Mouse (Mus musculus) induced T-regulatory cell, adult 2 months (primary cell): ENCODE measurements at regions not wholly inside any gene's neighbourhood (a gene's known extent, or its start where the extent isn't known, plus 50 kb on each side); places are given as distances from the start of the nearest gene placed in this dataset.

ENCODE experiments used
- DNase-seq: peaks from one replicate; pipeline ENCODE4 v3.0.0-alpha.2; 2012; ENCODE audit warnings: low read depth

DNA sequence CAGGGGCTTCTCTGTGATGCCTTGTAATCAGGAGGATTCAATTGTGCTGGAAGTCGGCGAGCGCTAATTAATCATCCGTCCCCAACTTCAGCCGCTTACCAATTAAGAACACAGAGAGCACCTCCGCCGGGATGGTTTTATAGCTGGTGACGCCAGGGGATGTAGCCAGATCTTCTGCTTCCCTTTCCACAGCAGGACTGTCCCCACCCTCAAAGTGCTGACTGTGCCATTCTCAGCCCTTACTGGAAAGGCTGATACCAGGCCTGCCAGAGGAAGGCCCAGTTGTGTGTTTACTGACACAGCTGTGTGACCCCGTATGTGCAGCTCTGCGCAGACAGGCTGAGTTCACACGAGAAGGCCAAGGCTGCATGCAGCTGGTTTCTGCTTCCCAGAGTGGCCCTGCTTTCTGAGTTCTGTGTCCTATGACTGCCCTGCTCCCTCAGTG lies 59.9 kb upstream of the Bend4 start:
- no peak for DNase-seq

- DNase-seq, result peak; percentile 5
Observed at GRCm38 (mm10) chr5:67490709-67491108, 62.6 kb upstream of the Bend4 start.

DNA sequence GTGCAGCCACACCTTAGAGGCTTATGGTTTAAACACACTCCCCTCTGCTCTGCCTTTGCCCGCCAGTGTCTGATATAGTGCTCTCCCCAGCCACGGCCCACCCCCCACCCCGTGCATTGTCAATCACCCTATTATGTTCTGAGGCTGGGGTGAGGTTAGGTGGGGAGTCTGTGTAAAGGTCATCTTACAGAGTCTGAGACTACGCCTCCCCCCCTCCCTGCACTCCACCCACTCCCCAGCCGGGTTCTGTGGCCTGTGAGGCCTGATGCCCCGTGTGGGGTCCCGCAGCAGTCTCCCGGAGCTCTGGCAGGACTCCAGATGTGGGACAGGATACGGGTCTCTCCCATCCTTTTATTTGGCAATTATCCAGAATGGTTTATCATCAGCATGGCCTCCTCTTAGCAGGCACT lies 64.8 kb upstream of the Bend4 start:
- DNase-seq, result no peak

DNA sequence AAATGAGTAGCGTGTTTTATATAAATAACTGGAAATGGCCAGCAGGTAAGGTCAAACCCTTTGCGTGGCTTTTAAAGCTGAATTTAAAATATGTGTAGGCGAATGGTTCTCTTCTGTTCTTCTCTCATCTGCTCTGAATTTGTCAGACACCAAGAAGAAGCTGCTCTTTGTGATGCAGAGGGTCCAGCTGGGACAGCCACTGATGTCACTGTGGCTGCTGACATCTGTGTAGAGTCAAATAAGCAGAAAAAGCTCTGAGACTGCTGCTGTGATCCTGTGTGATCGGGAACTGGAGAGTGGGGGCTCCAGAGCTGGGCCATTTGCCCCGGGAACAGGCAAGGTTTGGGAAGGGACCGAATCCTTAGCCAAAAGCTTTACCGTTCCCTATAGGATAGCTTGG lies 68.6 kb upstream of the Bend4 start:
- DNase-seq, result no peak

DNA sequence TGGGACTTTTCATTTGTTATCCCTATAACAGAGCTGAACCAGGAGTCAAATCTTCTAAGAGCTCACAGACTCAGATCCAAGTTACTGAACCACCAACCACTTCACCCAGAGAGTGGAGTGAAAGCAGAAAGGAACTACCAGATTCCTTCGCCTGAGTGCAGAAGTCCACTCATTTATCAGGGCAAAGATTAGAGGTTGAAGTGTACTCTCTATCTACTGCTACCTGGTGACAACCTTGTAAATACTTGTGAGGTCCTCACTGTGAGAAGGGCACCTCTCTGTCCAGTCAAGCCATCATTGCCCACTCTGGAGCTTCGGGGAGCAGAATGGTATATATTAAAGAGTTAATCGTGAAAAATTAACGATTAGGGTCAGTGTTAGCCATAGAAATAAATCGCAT lies 87.4 kb upstream of the Shisa3 start:
- DNase-seq, result no peak

DNA sequence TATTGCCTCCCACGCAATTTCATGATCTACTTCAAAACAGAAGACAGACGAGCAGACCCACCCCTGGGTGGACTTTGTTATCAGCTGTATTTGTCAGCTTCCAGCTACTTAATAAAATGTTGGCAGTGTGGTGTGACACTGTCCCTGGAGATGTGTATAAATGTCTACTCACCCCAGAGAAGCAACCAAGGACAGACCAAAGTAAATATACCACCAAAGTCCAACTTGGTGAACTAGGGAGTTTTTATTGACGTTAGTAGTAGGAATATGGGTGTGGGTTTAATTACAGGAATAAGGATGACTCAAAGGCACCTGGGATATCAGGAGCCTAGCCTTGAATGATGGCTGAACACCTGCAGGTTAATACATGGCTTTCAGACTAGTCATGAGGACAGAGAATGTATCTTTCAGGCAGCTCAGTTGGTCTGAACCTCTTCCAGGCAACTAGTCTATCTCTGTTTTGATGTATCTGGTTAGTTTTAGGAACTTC lies 86.2 kb upstream of the Shisa3 start:
- DNase-seq, result no peak

DNA sequence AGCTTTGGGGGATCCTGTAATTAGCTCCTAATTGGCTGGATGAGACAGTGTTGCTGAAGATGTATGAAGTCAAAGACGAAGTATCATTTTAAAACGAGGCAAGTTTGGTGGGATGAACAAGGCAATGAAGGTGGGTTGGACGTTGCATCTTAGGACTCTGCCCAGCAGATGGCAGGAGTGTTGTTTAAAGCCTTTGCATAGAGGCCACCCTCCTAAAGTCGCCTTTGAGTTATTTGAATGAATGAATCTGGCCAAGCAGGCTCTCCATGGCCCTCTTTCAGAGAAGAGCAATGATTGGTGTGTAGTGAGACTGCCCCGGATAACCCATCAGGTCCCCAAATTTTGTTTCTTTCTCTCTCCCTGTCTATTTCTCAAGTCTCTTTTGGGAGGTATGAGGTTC lies 77.5 kb upstream of the Shisa3 start:
- no peak for DNase-seq

GRCm38 (mm10) chr5:67530957-67531356 lies 76.7 kb upstream of the Shisa3 start:
- DNase-seq, result peak; percentile 40

DNA sequence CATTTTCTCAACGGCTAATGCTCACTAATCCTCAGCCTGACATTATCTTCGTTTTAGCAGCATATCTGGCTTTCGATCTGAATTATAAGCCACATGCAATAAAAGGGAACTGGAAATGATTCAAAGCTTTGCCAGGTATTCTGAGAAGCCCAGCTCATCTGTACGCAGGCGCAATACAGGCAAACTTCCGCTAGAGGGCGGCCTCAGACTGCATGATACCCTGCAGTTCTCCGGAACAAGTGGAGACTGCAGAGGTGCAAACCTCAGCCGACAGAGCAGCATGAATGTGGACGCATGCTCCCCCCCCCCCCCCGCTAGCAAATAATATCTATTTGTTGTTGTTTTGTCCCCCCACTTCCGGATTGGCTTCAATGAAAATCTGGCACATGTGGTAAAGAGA lies 75.3 kb upstream of the Shisa3 start:
- DNase-seq, result peak; percentile 75

DNA sequence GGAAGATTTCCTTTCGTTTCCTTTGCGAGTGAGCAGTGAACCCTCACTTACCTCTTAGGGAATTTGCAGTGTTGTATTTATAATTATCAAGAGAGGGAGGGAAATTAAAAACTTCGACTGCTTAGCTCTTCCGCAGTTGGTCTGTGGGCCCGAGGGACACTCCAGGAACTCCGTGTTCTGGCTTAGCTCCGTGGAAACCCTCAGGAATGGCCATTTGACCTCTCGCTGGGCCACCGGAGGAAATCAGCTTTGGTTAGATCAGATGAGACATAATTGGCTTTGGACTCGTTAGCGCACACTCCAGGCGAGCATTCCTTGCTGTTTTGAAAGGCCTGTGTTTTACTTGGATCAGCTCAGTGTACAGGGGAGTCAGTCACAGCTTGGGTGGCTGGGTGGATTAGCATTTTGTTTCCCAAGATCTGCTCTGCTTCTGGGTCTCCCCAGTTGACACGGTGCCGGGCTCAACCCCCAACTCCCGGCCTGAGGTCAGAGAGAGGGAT lies 74.9 kb upstream of the Shisa3 start:
- DNase-seq, result no peak

DNA sequence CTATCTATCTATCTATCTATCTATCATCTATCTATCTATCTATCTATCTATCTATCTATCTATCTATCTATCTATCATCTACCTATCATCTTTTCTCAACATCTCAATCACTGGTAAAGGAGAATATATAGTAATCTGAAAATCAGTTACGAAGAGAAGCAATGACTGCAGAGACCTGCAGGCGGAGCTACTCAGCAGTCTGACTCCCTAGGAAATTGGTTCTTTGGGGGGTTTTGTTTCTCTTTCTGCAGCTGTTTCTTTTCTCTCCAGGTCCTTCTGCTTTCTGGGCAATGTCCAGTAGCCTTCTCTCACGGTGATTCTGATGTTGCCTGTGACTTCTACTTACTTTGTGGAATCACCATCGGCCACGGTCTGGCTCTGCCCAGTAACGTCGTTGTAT lies 73.6 kb upstream of the Shisa3 start:
- DNase-seq, result no peak

DNA sequence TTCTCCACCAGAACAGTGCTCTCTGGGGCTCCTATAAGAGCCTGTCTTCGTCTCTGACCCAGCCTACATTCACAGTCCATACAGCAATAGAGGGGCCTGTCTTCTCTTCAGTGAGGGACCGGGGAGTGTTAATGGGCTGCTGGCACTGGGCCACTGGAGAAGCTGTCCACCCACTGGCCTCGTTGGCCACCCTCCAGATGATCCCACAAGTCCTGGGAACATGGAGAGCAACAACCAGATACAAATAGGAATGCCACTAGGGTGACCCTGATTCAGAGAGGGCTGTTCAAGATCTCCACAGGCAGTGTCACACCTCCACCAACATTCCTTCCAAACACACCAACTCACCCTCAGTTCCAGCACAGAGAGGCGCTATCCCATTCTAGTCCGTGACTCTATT lies 69.7 kb upstream of the Shisa3 start:
- DNase-seq, result no peak

GRCm38 (mm10) chr5:67539591-67540238 lies 68.0 kb upstream of the Shisa3 start:
- no peak for DNase-seq

- no peak for DNase-seq
Observed at GRCm38 (mm10) chr5:67541867-67542266, 65.8 kb upstream of the Shisa3 start.

DNA sequence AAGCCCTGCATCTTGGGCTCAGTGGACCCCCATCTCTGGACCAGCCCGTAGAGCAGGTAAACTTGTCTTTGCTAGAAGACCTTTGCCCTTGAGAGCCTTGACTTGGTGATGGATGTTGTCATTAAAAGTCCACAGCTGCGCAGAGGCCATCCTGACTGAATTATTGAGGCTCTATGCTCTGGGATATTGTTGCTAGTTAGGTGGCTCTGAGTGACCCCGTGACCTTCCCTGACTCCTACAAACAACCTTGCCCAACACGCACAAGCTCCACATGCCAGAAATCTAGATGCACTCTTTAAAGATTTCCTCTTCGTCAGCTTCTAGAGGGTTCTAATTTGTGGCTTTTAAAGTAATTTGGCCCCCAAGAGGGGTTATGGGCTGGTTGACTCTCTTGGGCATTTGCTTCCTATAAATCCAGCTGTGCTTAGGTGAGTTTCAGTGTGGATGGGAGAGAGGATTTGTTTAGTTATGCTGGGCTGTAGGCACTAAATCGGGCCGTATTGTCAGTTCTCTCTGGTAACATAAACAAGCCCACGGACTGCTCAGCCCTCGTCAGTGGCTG lies 63.6 kb upstream of the Shisa3 start:
- no peak for DNase-seq

DNA sequence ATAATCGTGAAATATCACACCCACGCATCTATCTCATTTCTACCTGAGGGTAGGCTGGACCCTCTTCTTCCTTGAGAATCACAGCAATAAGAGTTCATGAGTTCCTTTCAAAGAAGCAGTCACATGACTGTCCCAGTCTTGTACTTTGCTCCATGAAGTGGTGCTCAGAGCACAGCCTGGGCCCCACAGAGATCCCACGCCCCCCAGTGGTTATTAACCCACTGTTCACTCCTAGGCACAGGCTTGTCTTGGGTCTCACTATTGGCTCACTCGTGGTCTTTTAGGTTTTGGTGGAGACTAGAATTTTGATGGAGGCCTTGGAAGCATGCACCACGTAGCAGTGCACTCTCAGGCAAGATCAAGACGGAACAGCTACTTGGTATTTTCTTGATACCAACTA lies 57.4 kb upstream of the Shisa3 start:
- no peak for DNase-seq

DNA sequence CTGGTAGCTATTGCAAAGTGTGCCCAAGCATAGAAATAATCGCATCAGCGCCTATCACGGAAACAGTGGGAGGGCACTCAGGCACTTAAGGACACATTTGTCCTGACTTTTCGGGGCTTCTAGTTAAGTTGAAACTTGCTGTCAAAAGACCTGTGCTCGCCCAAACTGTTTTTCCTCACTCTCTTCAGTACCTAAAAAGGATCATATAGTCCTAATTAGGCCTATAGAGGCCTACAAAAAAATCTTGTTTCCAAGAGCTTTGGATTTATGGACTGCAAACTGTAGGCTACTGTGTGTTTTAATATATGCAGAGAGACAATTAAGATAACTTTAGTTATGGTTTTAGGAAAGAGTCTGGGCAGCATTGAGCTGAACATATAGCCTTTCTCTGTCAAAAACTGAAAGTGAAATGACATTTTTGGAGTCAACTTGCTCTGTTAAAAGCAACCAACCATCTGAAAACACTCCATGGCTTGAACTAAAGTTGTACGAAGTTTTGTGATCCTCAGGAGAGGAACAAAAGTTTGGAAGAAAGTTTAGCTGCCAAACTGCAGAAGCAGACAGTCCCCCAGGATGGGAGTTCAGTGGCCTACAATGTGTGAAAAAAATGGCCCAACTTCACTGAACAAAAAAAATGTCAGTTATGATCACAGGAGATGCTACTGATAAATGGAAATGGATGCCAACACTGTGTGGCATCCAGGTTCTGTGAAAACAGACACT lies 55.9 kb upstream of the Shisa3 start:
- DNase-seq, result no peak

DNA sequence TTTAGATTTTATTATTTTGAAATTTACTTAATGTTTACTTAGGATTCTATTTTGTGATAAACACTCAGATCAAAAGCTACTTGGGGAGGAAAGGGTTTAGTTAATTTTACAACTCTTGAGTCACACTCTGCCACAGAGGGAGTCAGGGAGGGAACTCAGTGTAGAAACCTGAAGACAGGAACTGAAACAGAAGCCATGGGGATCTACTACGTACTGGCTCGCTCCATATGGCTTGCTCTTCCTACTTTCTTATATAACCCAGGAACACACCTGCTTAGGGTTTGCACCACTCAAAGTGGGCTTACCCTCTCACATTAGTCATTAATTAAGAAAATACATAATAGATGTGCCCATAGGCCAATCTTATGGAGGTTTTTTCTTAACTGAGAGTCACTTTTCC lies 54.8 kb upstream of the Shisa3 start:
- DNase-seq, result no peak
